8 mouse cellular contexts compared by ENCODE assay signal in the genomic region with DNA sequence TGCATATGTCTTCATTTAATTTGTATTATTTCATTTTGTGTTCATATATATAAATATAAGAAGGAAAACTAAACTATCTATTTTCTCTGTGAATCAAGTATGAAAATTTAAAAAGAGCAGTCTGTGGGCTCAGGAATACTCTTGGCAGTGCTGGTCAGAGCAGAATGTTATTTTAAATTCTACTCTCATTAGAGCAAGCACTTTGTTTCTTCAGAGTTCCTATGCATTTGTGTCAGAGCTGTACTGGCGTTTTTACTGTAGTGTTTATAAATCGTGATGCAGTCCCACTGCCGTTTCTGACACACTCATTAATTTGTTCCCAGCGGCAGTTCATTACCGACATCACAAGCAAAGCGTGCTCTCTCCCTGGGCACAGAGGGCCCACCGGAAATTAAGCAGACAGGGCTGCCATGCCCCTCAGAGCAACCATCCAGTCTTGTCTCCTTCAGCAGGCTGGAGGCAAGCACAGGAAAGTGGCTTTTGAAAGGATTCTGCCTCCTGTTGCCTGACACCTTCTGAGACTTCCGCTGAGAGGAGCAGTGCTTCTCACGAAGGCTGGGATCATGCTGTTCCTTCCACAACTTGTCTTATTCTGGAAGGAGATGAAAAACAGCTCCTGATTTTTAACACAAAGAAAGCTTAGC.
DNase-seq lines count a peak whose midpoint lies in the region; ATAC-seq and TF ChIP-seq lines count a peak whose summit lies in the region.

No protein-coding gene starts in this region.

- H3K4me1 ChIP-seq in lung, postnatal 0 days (ENCODE audit: insufficient read depth, low read depth, low read length): no peaks in the 10 kb centered on the region
- no peaks in the 10 kb centered on the region for H3K4me1 ChIP-seq in thymus, adult 2 months (replicated peaks; ENCODE audit: control insufficient read depth, insufficient read depth, low read length)

- intact Hi-C loops in gastrocnemius, adult 2 months (cut with DNase I): no loop called here

- no peak for TF ChIP-seq POLR2A in thymus, adult 2 months (IDR thresholded peaks at IDR 0.05; ENCODE audit: control insufficient read depth, extremely low read depth, insufficient read depth, low read length, poor library complexity)

- H3K36me3 ChIP-seq in lung, postnatal 0 days (ENCODE audit: insufficient read depth, low read length): no peaks in the 10 kb centered on the region
- H3K36me3 ChIP-seq in thymus, adult 2 months (ENCODE audit: control insufficient read depth, insufficient read depth, low read length): no peaks in the 10 kb centered on the region

- no peak for DNase-seq in cerebellum, adult 9-10 months
- DNase-seq in lung, postnatal 0 days (ENCODE audit: low spot score): peak; percentile 23
- no peak for DNase-seq in lung, postnatal 14 days
- DNase-seq in left cerebral cortex, adult 18-20 months (ENCODE audit: low spot score in 2 of 2): peak; percentile 13 to 44
- peak; percentile 60 for DNase-seq in right cerebral cortex, adult 18-20 months
- no peak for DNase-seq in gastrocnemius, adult 2 months
- no peak for DNase-seq in thymus, adult 2 months

- no peaks in the 10 kb centered on the region for H3K27me3 ChIP-seq in lung, postnatal 0 days (replicated peaks; ENCODE audit: insufficient read depth, low read length)
- H3K27me3 ChIP-seq in thymus, adult 2 months (ENCODE audit: control insufficient read depth, insufficient read depth, low read length): no peaks in the 10 kb centered on the region

- 0 out of 2 replicates have a peak, but pooled peaks have one; percentile 66 for ATAC-seq in cerebellum, adult (ENCODE audit: insufficient number of reproducible peaks, low FRiP score, low TSS enrichment)
- peak; percentile 37 for ATAC-seq in lung, postnatal 0 days

- no peaks in the 10 kb centered on the region for H3K9me3 ChIP-seq in lung, postnatal 0 days (ENCODE audit: low read length)

- TF ChIP-seq EP300 in lung, postnatal 0 days (IDR thresholded peaks at IDR 0.05): no peak

- no peak overlapping the region for H3K9ac ChIP-seq in lung, postnatal 0 days (replicated peaks; ENCODE audit: low read depth)

- 32% methylated on average over 9 of the region's 9 CpGs for WGBS in lung, postnatal 0 days
- 66% methylated on average over 9 of the region's 9 CpGs for WGBS in thymus, adult 2 months

- H3K4me2 ChIP-seq in lung, postnatal 0 days (replicated peaks; ENCODE audit: low read depth, low read length): no peak overlapping the region; the same call in 1 of the 2 replicates

- TF ChIP-seq CTCF in lung, postnatal 0 days (IDR thresholded peaks at IDR 0.05): no peak
- TF ChIP-seq CTCF in gastrocnemius, adult 2 months (IDR thresholded peaks at IDR 0.05): no peak
- TF ChIP-seq CTCF in thymus, adult 2 months (IDR thresholded peaks at IDR 0.05; ENCODE audit: borderline replicate concordance, control insufficient read depth, extremely low read depth, insufficient read depth, low read length, poor library complexity): no peak

- H3K27ac ChIP-seq in lung, postnatal 0 days (ENCODE audit: low read length): no peak overlapping the region
- no peak overlapping the region for H3K27ac ChIP-seq in gastrocnemius, adult 2 months
- H3K27ac ChIP-seq in thymus, adult 2 months (ENCODE audit: control insufficient read depth, insufficient read depth, low read length): no peak overlapping the region

- no peak overlapping the region for H3K4me3 ChIP-seq in lung, postnatal 0 days (ENCODE audit: low read depth, low read length)
- no peak overlapping the region for H3K4me3 ChIP-seq in gastrocnemius, adult 2 months
- H3K4me3 ChIP-seq in thymus, adult 2 months (ENCODE audit: control insufficient read depth, insufficient read depth, low read length): no peak overlapping the region

Comparison
In these comparisons a context has a peak if more than half of its experiments do, and no peak if none do; other contexts are left out.
1. DNase-seq: peak in lung, postnatal 0 days (single experiment), left cerebral cortex, adult 18-20 months (2 of 2) and right cerebral cortex, adult 18-20 months (single experiment); none in cerebellum, adult 9-10 months (single experiment), lung, postnatal 14 days (single experiment), gastrocnemius, adult 2 months (single experiment) and thymus, adult 2 months (single experiment).